Mouse (Mus musculus): Measurements from ENCODE around the gene Smtn. TPM values are rescaled to one million over a fixed set of nuclear protein-coding genes. Genes with fewer than 3 reads are reported as not detected.

Gene Smtn
- total RNA-seq, 1 experiment from 2014 or later = 56.2 TPM

Other genes with a start within 250 kb of the Smtn start
- gene Pik3ip1, start 210.2 kb downstream of the Smtn start, total RNA-seq (2021) = 11.1 and 24.2 TPM in 2 replicates
- 21.4 and 30.6 TPM in 2 replicates for gene Limk2, start 131.4 kb downstream of the Smtn start, total RNA-seq (2021)
- gene Rnf185, start 88.2 kb downstream of the Smtn start, total RNA-seq (2021) = 28.9 and 33.8 TPM in 2 replicates
- gene Pla2g3, start 52.3 kb downstream of the Smtn start, total RNA-seq (2021) = 0.15 and 0.19 TPM in 2 replicates
- gene Inpp5j, start 35.8 kb downstream of the Smtn start, total RNA-seq (2021) = 0.75 and 0.82 TPM in 2 replicates
- gene Selenom, start 25.9 kb downstream of the Smtn start, total RNA-seq (2021) = 33.6 and 33.8 TPM in 2 replicates
- 39.2 and 53.2 TPM in 2 replicates for gene Morc2a, start 108.6 kb upstream of the Smtn start, total RNA-seq (2021)